Mouse (Mus musculus): ENCODE data around the gene Qrsl1.
"Not testable (repeated sequence)": the region's sequence is repeated elsewhere in the genome, so short reads cannot be mapped to it uniquely, and the experiment has no call there.

Gene Qrsl1

DNA sequence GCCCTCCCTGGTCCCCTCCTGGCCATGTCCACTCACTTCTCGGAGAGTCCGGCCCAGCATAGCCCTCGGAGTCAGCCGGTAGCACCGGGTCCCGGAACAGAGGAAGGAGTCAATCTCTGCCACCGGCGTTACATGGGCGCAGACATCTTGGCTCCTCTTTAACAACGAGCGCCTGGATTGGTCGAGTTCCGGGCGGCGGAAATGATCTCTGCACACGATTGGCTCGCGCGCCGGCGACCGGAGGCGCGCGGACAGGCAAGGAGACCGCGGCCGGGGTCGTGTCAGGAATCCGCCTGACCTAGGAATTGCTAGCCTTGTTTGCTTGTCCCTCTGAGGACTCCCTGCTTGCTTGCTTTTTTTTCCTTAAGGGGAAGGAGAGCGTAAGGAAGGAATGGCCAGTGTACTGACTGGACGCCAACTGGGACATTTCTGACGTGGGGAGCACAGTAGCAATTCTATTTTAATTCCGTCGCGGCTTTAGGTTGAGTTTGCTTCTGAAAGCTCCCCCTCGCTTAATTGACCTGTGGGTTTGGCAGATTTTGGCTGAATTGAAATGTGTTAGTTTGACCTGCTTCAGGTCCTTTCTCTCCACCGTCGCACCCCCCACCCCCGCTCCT lies at the start of gene Qrsl1, which contains the start of gene Rtn4ip1:
Gene Qrsl1 (minus strand): TSS at position 168 of the 617 bp plus-strand sequence.
Gene Rtn4ip1 (plus strand): TSS at position 230 of the 617 bp plus-strand sequence.
- DNase-seq: peak; percentile 93 to 96

DNA sequence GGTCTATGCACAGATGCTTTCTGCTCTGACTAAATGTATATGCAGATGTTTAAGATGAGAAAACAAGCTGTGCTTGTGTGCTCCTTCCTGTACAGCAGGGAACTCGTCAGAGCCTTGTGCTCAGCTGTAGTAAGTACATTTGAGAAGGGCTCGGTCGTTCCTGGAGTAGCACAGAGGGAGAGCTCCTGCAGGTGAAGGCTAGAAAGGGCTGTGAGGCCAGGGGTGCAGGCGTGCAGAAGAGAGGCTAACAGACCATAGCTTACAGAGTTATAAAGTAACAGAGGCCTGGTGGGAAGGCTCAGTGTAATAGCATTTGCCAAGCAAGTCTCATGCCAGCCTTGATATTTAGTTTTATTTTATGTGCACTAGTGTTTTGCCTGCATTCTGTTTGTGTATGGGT lies 43.9 kb upstream of the Qrsl1 start:
- DNase-seq: no peak

DNA sequence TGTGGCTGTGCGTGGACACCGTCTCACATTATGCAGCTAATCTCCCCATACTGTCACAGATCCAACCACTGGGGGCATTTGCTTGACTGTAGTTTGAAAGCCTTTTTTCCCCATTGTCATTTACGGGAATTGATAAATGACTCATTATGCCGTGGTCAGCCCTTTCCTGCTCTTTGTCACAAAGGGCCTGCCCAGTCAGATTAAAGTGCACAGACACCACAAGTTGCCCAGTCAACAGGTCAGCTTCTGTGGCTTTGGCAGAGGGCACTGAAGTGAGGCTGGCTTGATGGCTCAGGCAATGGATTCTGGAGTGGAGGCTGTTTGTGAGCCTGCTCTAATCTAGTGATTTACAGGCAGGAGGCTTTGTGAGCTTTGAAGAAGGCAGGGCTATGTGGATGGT lies 42.2 kb upstream of the Qrsl1 start:
- DNase-seq: no peak

DNA sequence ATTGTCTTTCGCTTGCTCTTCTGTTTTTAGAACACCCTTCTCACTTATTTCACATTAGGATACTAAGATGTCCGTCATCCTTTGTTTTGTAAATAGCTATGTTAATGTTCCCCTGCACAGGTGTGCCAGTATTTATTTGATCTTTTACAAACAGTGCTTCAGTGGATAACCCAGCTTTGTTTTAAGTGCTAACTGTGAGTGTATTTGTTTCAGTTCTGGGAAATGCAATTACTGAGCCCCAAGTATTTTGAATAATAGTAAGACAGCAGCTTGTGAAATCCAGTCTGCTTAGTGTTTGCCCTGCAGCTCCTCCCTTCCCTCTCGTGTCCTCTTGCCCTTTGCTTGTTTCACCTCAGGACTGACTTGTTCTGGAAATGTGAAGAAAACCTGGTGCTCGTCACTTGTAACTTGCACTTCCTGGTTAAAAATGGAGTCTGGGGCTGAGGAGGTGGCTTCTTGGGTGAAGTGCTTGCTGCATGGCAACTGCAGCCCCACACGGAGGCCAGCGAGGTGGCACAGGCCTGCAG lies 37.7 kb upstream of the Qrsl1 start:
- DNase-seq: no peak

DNA sequence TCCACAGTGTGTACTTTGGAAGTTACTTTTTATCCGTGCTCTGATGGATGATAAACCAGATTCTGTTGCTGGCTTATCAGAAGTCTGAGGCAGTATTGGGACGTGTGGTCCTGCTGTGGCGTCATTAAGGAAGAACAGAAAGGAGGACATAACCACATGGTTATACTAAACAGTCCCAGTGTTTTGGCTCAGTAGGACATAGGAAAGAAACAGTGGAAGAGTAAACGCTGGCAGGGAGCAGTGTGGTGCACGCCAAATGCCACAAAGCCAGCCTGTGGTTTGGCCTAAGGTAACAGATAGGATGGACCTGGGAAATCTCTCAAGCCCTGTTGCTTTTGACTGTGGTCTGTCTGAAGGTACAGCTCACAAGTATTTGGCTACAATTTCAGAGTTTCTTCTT lies 27.1 kb upstream of the Qrsl1 start:
- peak; percentile 12 to 15 for DNase-seq

DNA sequence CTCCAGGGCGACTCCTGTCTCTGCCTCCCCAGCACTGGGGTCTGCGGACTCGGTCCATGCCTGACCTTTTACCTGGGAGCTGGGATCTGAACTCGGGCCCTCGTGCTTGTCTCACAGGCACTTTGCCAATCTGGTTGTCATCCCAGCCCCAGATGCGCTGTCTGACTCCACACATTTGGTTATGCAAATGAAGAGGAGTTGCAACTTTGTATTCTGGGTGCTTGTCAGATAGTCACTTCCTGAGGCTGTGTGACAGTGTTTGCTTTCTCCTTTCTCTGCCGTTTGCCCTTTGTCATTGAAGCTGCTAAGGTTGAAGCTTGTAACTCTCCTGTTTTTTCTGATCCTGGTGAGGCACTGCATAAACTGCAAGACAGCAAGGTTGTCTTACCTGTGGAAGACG lies 26.2 kb upstream of the Qrsl1 start:
- DNase-seq: no peak

DNA sequence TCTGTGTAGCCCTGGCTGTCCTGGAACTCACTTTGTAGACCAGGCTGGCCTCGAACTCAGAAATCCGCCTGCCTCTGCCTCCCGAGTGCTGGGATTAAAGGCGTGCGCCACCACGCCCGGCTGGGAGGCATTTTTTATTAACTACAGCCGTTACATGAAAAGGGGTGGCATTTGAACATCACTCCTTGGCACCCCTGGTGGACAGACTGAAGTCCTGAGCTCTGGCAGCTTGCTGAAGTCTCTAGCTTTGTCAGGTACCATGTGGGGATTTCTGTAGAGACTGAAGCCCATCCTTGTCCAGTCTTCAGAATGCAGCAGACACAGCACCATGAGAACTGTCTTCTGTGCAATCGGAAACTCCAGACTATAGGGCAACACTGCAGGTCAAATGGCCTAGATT lies 24.2 kb upstream of the Qrsl1 start:
- DNase-seq: not testable (repeated sequence)

DNA sequence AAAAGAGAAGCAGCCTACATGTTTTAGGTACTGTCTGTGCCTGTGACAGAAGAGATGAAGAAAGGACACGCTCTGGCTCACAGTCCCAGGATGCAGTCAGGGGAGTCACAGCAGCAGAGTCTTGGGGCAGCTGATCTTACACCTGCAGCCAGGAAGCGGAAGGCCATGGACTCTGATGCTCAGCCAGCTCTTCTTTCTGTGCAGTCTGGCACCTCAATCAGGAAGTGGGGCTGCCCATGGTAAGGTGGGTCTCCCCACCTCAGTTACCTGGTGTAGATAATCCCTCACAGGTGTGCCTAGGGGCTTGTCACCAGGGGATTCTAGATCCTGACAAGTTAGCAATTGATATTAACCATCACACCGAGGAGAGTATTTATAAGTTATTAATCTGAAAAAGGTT lies 21.6 kb upstream of the Qrsl1 start:
- DNase-seq: no peak

DNA sequence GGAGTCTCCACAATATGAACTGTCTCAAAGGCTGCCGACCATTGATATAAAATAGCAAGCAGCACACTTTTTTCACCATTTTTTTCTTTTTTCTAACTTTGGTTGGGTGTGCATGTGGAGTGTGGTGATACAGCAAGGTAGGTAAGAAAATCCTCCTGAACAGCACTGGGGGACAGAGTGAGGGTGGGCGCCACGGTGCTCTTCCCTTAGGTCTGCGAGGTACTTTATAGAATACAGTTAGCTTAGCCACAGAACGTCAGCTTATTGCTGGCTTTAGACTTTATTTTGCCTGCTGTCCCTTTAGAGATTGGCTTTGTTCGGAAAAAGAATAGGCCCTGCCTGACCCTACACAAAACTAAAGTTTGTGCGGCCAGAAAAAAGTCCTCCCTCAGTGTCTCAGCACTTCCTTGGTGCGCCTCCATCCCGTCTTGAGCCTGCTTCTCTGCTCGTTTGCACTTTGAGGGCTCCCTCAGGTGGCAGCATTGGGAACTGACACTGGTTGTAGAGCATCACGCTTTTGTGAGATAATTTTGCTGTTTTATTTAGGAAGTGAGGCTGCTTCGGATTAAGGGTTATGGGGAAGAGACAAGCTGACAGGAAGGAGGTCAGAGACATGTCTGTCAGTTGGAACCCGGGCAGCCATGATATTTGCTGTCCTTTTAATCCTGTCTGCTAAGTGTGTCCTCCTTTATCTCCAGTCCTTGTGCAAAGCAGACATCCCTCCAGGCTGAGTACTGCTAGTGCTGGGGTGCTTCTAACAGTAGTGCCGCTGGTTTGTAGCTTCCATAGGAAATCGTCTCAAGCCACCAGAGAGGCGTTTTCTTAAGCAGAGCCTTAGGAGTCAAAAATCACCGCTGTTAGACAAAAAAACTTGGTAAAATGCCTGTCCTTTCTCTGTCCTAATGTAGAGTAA lies 17.4 kb upstream of the Qrsl1 start:
- peak; percentile 65 to 71 for DNase-seq

DNA sequence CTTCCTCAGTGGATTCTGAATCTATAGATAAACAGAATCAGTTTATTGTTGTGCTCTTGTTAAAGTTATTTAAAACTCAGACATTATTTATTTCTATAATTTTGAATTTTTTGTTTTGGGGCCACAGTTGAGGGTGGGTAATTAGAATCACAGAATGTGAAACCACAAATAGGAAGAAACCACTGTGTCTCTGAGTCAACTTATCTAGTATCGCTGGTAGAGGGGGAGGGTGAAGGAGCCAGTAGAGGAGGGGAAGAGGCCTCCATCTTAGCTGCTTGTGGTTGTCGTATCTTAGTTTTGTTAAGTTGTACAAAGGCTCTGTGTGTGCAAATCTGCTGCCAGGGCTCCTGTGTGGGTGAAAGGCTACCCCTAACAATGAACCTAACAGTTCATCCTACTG lies 15.2 kb upstream of the Qrsl1 start:
- DNase-seq: no peak

DNA sequence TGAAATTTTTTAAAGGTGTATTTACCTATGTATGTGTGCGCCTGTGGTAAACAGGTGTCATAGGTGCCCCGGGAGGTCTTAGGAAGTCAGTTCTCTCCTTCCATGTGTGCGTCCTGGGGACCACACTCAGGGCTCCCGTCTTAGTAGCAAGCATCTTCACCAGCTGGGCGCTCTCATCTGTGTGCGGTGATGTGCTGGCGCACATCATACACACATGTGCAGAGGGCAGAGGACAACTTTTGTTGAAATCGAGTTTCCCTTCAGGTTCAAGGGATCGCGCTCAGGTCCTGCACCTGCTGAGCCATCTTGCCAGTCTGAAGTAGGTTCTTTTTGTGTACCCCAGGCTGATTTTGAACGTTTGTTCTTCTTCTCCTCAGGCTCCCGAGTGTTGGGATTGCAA lies 14.6 kb upstream of the Qrsl1 start:
- no peak for DNase-seq

DNA sequence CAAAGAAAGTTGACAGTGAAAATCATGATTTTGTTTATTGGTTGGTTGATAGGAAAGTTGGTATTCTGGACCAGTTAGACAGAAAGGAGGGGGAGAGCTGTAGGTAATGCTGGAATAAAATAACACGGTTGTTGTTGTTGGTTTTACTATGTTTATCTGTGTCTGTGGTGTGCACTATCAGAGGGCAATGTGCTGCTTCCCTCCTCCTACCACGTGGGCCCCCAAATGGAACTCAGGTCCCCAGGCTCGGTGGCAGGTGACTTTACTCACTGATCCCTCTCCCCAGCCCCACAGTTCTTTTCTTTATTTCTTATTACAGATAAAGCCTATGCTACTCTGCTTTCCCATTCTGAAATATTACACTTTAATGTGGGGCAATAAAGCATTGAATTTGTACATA lies 10.7 kb upstream of the Qrsl1 start:
- DNase-seq: no peak

DNA sequence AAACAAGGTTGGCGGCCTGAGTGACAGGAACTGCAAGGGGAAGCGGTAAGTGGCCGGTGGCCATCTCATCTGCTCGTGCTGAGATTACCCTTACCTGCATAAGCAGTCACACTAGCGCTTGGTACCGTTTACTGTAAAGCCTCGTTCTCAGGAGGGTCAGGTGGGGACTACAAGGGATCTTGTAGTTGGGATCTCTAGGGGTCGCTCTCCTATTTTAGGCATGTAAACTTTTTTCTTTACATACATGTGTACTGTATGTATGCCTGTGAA lies 9.3 kb upstream of the Qrsl1 start:
- DNase-seq: no peak

DNA sequence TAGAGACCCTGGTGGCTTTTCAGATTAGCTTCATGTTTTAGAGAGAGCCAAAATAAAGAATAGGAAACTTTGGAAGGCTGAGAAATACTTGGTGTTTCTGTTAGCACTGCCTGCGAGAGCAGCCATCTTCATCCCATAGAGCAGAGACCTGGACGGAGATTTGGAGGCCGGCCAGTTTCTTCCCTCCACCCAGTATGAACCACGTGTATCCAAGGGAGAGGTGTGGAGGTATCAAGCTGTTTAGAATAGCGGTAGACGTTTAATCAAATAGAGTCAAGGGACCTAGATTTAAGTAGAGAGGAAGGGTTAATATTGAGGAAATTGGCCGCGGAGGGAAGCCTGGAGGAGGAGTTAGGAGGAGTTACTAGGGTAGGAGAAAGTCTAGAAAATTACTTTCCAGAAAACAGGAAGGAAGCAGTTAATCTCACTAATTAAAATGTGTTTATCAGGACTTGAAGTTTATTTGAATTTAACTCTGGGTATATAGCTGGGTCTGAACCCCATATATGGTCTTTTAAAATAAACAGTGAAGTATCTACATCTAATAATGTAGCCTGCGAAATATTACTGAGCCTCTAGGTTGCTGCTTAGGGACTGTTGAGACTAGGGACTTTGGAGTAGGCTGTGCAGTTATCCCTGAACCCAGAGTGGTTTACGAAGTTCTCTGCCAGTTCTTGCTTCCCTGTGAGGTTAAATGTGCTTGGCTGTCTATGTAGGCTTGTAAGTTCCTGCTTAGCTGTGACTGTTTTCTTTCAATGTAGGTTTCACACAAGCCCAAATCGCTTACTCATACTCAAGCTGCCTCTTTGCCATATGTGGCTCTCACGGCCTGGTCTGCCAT lies 8.7 kb upstream of the Qrsl1 start:
- DNase-seq: no peak

DNA sequence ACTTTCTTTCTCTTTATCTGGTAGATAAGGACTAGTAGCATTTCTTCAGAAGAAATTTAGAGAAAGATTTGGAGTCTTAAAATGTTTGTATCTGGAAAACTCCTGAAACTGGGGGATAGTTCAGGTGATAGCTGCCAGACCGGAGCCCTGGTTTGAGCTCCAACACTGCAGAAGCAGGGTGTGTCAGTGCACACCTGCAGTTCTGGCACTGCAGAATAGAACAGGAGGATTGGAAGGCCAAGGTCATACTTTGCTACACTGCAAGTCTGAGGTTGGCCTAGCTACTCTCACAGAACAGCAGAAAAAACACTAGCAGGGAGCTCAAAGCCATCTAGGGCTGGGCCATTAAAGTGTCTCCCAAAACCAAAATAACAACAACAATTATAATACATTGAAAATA lies 3.0 kb upstream of the Qrsl1 start:
- DNase-seq: no peak

DNA sequence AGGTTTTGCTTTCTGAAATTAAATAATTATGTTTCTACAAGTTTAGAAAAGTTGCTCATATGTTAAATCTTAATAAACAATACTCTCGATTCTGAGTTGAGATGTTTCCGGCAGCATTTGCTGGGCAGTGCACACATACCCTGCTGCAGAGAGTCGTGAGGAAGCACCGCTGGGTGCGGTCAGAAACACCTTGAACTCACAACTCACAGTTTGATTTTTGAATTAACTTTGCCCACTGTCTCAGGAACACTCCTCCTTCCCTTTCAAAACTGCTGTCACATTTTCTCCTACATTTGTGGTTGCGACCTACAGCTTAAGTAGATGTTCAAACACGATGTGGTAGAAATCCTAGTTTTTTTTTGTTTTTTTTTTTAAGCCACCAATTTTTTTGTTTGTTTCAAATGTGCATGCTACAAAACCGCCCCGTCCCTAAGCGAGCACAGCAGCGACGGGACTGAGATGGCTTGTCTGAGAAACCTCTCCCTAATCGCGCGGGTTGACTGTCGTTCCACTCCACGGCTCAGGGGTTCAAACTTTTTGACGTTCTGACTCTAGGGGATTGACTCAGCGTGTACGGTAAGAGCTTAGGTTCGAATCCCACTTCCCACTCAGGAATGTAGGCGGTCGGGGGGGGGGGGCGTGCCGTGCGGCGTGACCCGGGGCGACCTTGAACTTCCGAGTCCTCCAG lies 518 bp downstream of the Qrsl1 start:
- DNase-seq: no peak

DNA sequence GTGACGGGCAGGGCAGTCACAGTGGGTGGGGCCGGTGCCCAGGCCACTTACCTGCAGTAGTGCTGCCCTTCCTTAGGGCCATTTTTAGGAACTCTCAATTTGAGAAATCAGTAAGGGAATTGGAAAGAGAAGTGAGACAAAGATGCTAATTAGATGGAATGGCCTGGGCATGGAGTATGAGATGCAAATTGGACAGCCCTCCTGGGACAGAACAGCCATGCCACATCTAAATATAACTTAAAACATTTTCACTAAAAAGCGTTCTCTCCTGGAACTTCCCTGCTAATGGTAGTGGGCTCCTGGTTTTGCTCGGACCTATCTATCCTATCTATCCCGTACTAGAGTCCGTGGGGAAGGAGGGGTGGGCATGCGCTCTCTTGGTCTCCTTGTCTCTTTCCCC lies 3.3 kb downstream of the Qrsl1 start:
- DNase-seq: no peak

DNA sequence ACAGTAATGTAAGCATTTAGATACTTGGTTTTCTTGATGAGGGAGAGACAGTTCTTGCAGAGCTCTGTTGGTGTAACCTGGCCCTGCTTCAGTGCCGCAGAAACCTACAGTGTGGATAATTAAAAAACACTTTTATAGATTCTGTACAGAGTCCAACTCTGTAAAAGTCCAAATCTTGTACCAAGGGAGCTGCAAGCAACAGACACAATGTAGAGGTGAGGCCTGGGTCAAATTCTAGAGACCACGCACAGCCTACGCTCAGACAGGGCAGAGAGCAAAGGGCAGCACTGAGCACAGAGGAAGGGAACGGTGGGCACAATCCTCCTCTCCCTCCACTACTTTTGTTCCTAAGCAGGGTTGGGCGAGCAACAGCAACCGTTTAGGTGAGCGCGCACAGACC lies 5.5 kb downstream of the Qrsl1 start:
- DNase-seq: no peak

DNA sequence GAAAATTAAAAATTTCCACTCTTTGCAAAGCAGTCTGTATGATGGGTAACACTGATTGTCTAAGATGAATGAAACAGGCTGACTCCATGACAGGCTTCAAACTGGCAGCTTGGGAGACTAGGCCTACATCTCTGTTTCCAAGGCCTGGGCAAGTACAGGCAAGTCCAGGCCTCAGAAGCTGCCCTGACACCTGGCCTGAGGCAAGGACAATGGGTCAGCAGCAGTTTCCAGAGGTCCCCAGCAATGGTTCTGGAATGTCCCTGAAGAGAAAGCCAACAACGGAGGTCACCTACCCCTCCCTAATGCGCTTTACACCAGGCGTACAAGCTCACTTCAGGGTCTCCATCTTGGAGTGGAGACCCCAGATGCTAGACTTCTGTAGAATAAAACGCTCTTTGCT lies 8.6 kb downstream of the Qrsl1 start:
- no peak for DNase-seq

DNA sequence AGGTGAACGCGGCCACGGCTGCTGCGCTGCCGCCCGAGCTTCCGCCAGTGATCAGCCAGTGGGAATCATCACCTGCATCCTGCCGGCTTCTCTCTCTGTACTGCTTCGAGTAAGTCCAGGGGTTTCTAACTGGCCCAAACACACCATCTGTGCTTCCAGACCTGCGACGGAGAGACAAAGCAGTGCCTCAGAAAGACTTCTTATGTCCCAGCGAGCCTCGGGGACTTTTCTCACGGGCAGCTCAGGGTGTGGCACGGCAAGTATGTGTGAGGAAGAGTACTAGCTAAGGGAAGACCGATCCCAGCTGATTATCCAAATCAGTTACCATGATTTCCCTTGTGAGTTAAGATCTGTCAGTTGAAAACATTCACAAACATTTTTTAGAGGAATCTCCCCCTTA lies 12.6 kb downstream of the Qrsl1 start:
- DNase-seq: no peak

DNA sequence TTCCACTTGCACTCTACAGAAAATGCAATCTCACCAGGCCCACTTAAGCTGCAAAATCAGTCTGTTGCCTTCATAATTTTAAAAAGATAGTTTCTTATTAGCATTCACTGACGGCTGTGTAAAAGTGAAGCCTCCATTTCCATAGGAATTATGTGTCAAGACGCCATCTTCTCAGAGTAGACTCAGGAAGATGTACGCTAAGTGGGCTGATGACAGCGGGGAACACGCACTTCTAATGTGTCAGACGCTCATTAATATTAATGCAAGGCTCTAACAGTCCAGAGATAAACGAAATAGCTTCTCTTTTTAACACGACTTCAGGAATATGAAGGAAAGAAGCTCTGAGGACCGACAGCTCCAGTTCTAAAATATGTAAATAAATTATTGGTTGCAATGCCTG lies 13.9 kb downstream of the Qrsl1 start:
- no peak for DNase-seq

DNA sequence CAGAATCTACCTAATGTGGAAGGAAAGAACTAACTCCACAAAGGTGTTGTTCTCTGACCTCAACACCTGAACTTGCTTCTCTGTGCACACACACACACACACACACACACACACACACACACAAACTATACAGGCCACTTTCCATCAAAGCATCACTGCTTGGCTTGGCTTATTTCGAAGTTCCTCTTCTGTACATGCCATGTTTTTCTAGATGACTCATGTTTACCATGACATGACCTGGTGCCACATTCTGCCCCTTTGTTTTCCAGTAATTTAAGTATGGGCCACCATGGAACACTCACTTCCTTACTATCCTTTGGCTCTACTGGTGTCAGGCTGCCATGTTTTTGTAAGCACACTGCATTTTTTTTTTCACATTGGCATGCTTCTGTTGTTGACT lies 30.1 kb downstream of the Qrsl1 start:
- no peak for DNase-seq

DNA sequence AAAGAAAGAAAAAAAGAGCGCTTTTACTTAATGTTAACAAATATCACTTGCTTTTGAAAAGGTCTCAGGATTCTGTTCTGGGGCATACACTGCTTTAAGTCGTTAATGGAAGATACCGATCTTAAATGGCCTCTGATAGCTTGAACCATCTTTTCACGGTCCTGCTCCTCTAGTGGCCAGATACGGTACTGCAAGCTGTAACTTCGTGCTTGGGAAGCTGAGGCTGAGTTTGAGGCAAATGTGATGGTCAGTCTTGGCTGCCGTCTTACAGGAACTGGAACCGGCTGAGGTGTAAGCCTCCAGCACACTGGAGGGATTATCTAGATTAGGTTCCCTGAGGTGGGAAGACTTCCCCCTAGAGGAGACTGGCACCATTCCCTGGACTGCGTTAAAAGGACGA lies 30.8 kb downstream of the Qrsl1 start:
- peak; percentile 14 to 18 for DNase-seq
